Mouse (Mus musculus): ENCODE measurements around the gene Xpo1. TPM values are rescaled to one million over a fixed set of nuclear protein-coding genes. Genes with fewer than 3 reads are reported as not detected.

The Xpo1 gene
- polyA plus RNA-seq, 1 experiment from 2014 or later = 116 TPM

DNA sequence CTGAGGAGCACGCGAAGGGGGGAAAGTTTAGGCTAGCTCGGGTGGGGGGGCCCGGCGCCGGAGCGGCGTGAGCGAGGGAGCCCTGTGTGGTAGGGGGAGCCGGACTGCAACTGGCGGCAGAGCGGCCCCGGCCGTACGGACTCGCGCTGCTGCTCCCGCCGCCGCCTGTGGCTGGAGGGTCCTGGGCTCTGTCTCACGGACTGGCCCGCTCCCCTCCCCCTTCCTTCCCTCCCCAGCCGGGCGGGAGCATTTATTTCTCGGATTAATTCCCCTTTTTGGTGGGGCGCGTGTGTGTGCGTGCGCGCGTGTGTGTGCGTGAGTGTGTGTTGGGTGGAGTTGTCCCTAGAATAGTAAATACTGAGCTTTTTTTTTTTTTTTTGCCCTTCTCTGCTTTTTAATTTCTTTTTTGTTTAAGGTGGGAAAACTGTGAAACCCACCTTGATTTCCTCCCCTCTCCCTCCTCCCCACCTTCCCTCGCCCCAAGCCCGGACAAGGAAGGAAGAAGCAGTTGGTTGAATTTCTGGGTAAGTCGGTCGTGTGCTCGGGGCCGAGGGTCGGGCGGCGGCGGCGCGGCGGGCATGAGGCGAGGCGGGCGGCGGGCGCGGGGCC is 457 bp downstream of the Xpo1 start:
- WGBS = under 1% methylated on average over 39 of the region's 51 CpGs
- no peaks in the 10 kb centered on the region for H3K9me3 ChIP-seq (ENCODE audit: control insufficient read depth, low read length)
- peak; percentile 36 for ATAC-seq (replicated peaks; ENCODE audit: low FRiP score, low TSS enrichment, low read depth)

DNA sequence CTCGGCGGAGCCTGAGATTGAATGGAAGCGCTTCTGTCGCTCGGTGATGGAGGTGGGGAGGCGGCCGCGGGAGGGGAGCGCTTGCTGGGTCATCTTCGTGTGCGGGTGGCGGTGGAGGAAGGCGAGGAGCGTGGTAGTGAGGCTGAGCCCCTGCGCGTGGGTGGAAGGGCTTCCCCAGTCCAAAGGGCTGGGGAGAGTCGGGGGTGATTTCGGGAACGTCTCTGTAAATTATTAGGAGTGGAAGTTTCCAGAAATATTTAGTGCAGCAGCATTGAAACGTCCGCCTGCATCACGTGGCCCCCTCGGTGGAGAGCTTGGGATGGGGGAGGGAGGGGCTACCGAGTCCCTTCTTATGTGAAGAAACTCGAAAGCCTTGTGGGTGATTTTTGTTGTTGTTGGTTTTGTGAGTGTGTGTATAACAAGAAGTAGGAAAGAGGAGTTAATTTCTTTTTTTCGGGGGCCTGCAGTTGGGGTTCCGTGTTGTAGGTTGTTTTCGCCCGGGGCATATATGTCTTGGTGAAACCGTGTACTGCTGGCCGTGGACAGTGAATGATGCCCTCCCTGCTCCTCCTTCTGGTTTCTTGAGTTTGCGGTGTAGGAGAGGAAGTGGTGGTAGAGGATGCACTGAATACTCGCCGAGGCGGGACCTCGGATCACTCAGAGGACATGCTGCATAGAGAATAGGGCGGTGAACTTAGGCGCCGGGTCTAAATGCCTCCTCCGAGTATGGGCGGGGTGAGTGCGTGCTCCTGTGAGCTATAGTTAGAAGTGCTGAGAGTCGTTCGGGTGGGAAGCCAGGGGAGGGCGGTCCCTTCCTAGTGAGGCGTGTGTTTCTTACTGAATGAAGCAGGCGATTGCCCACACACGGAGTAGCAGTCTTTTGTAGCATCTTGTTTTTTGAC is 1.2 kb downstream of the Xpo1 start:
- Histone ChIP-seq H3K27ac (ENCODE audit: low read depth) (peak overlapping the region; percentile 100), H3K36me3 (ENCODE audit: control insufficient read depth, insufficient read depth, low read length) (peaks cover 2% of the 10 kb centered on the region), H3K9me3 (ENCODE audit: control insufficient read depth, low read length) (no peaks in the 10 kb centered on the region), H3K9ac (ENCODE audit: low read length) (peak overlapping the region; percentile 100), H3K4me3 (ENCODE audit: low read depth, low read length) (peak overlapping the region; percentile 80), H3K4me1 (replicated peaks; ENCODE audit: control insufficient read depth, insufficient read depth, low read length) (peaks cover 7% of the 10 kb centered on the region), H3K27me3 (replicated peaks; ENCODE audit: control insufficient read depth, insufficient read depth, low read length) (no peaks in the 10 kb centered on the region), H3K4me2 (ENCODE audit: low read length) (peak overlapping the region; percentile 63)
- ATAC-seq (replicated peaks; ENCODE audit: low FRiP score, low TSS enrichment, low read depth) = no peak
- WGBS = under 1% methylated on average over 48 of the region's 48 CpGs
- DNase-seq (ENCODE audit: low spot score) = peak; percentile 82

More for the DNA sequence above, 457 bp downstream of the Xpo1 start:
- Histone ChIP-seq H3K27me3 (replicated peaks; ENCODE audit: control insufficient read depth, insufficient read depth, low read length) (no peaks in the 10 kb centered on the region), H3K4me1 (replicated peaks; ENCODE audit: control insufficient read depth, insufficient read depth, low read length) (peaks cover 7% of the 10 kb centered on the region), H3K36me3 (ENCODE audit: control insufficient read depth, insufficient read depth, low read length) (no peaks in the 10 kb centered on the region), H3K4me3 (ENCODE audit: low read depth, low read length) (peak overlapping the region; percentile 80), H3K27ac (ENCODE audit: low read depth) (peak overlapping the region; percentile 100), H3K4me2 (ENCODE audit: low read length) (peak overlapping the region; percentile 63), H3K9ac (ENCODE audit: low read length) (peak overlapping the region; percentile 100)
- no peak for DNase-seq (ENCODE audit: low spot score)

DNA sequence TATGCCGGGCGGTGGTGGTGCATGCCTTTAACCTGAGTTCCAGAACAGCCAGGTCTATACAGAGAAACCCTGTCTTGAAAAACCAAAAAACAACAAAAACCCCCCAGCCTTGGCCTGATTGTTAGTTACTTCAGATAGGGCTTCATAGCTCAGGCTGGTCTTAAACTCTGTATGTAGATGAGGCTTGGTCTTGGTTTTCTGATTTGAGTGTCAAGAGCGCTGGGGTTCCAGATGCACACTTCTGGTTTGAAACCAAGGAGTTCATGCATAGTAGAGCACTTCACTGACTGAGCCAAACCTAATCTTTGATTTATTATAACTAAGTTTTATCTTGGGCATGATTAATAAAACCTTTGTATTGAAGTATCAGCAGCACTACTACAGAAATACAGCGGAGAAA is 3.2 kb downstream of the Xpo1 start:
- H3K27me3 ChIP-seq (replicated peaks; ENCODE audit: control insufficient read depth, insufficient read depth, low read length) = no peaks in the 10 kb centered on the region
- no peaks in the 10 kb centered on the region for H3K9me3 ChIP-seq (ENCODE audit: control insufficient read depth, low read length)
- H3K9ac ChIP-seq (ENCODE audit: low read length) = no peak overlapping the region
- WGBS = 90% methylated on average over 4 of the region's 4 CpGs
- no peak overlapping the region for H3K4me3 ChIP-seq (ENCODE audit: low read depth, low read length)
- H3K4me2 ChIP-seq (ENCODE audit: low read length) = peak overlapping the region; percentile 63; the same call in 1 of the 2 replicates
- DNase-seq (ENCODE audit: low spot score) = no peak
- ATAC-seq (replicated peaks; ENCODE audit: low FRiP score, low TSS enrichment, low read depth) = no peak
- H3K4me1 ChIP-seq (replicated peaks; ENCODE audit: control insufficient read depth, insufficient read depth, low read length) = peaks cover 7% of the 10 kb centered on the region
- no peak overlapping the region for H3K27ac ChIP-seq (ENCODE audit: low read depth)
- H3K36me3 ChIP-seq (ENCODE audit: control insufficient read depth, insufficient read depth, low read length) = peaks cover 22% of the 10 kb centered on the region

DNA sequence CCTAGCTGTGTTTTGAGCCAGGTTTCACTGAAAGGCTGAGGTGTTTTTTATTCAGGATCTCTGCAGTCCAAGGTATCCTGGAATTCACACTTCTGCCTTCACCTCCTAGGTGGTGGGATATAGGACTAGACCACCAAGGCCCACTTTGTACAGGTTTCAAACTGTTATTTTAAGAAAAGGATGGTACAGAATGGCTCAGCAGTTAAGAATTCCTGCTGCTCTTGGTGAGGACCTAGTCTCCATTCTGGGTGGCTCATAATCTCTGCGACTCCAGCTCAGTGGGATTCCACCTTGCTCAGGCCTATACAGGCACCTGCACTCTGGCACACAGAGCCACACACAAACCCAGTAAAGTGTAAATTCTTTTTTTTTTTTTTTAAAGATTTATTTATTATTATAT is 3.6 kb downstream of the Xpo1 start:
- Histone ChIP-seq H3K27me3 (replicated peaks; ENCODE audit: control insufficient read depth, insufficient read depth, low read length) (no peaks in the 10 kb centered on the region), H3K9me3 (ENCODE audit: control insufficient read depth, low read length) (no peaks in the 10 kb centered on the region), H3K36me3 (ENCODE audit: control insufficient read depth, insufficient read depth, low read length) (peaks cover 26% of the 10 kb centered on the region), H3K9ac (ENCODE audit: low read length) (no peak overlapping the region), H3K4me2 (ENCODE audit: low read length) (no peak overlapping the region; the same call in 1 of the 2 replicates), H3K4me1 (replicated peaks; ENCODE audit: control insufficient read depth, insufficient read depth, low read length) (peaks cover 7% of the 10 kb centered on the region), H3K4me3 (ENCODE audit: low read depth, low read length) (no peak overlapping the region), H3K27ac (ENCODE audit: low read depth) (no peak overlapping the region)
- ATAC-seq (replicated peaks; ENCODE audit: low FRiP score, low TSS enrichment, low read depth) (no peak), DNase-seq (ENCODE audit: low spot score) (no peak)
- 83% methylated on average over 1 of the region's 1 CpGs for WGBS

DNA sequence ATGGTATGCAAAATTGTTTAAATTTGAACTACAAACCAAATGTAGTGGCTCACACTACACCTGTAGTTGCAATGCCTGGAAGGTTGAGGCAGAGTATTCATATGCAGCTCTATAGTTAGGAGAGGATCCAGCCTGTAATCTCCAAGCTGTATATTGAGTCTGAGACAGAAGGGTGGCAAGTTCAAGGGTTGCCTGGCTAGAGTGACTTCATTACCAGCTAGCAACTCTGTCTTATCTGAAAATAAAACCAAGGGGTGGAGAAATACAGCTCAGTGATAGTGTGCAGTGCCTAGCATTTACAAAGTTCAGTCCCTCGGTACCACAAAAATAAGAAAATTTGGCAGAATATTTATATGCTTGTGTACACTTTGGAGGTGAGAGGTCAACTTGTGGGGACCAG is 4.3 kb downstream of the Xpo1 start:
- no peak overlapping the region for H3K27ac ChIP-seq (ENCODE audit: low read depth)
- DNase-seq (ENCODE audit: low spot score) = no peak
- H3K4me3 ChIP-seq (ENCODE audit: low read depth, low read length) = no peak overlapping the region
- no peaks in the 10 kb centered on the region for H3K9me3 ChIP-seq (ENCODE audit: control insufficient read depth, low read length)
- H3K4me2 ChIP-seq (ENCODE audit: low read length) = no peak overlapping the region
- H3K27me3 ChIP-seq (replicated peaks; ENCODE audit: control insufficient read depth, insufficient read depth, low read length) = no peaks in the 10 kb centered on the region
- peaks cover 7% of the 10 kb centered on the region for H3K4me1 ChIP-seq (replicated peaks; ENCODE audit: control insufficient read depth, insufficient read depth, low read length)
- no peak overlapping the region for H3K9ac ChIP-seq (ENCODE audit: low read length)
- no peak for ATAC-seq (replicated peaks; ENCODE audit: low FRiP score, low TSS enrichment, low read depth)
- whole genome bisulfite sequencing = 79% methylated on average over 1 of the region's 1 CpGs
- H3K36me3 ChIP-seq (ENCODE audit: control insufficient read depth, insufficient read depth, low read length) = peaks cover 34% of the 10 kb centered on the region

DNA sequence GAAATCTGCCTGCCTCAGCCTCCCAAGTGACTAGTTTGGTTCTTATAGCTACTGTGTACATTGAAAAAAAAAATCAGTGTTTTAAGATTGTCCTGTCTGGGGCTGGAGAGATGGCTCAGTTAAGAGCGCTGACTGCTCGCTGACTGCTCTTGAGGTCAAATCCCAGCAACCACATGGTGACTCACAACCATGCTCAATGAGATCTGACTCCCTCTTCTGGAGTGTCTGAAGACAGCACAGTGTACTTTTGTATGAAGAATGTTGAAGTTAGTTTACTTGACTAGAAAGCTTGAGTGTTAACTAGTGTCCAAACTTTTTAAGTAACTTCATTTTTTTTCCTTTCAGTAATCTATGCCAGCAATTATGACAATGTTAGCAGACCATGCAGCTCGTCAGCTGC is 5.6 kb downstream of the Xpo1 start:
- Histone ChIP-seq H3K9ac (ENCODE audit: low read length) (no peak overlapping the region), H3K4me1 (replicated peaks; ENCODE audit: control insufficient read depth, insufficient read depth, low read length) (peaks cover 7% of the 10 kb centered on the region), H3K27ac (ENCODE audit: low read depth) (no peak overlapping the region), H3K4me2 (ENCODE audit: low read length) (no peak overlapping the region), H3K9me3 (ENCODE audit: control insufficient read depth, low read length) (no peaks in the 10 kb centered on the region), H3K36me3 (ENCODE audit: control insufficient read depth, insufficient read depth, low read length) (peaks cover 46% of the 10 kb centered on the region), H3K4me3 (ENCODE audit: low read depth, low read length) (no peak overlapping the region), H3K27me3 (replicated peaks; ENCODE audit: control insufficient read depth, insufficient read depth, low read length) (no peaks in the 10 kb centered on the region)
- 80% methylated on average over 3 of the region's 3 CpGs for WGBS
- DNase-seq (ENCODE audit: low spot score) (no peak), ATAC-seq (replicated peaks; ENCODE audit: low FRiP score, low TSS enrichment, low read depth) (no peak)

DNA sequence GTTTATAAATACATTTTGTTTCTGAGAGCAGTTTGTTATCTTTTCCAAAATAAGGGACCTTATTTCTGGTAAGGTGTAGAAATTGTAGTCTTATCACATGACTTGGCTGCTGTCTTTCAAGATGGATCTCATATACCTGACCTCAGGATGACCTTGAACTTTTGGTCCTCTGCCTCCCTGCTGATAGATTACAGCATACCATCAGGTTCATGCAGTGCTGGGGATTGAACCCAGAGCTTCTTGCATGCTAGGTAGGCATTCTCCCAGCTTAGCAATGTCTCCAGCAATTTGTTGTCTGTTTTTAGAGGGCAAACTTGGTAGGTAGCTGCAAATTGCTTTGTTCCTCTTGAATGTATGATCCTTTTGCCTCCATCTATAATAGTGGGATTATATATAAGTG is 9.1 kb downstream of the Xpo1 start:
- H3K4me1 ChIP-seq (replicated peaks; ENCODE audit: control insufficient read depth, insufficient read depth, low read length) = no peaks in the 10 kb centered on the region
- H3K36me3 ChIP-seq (ENCODE audit: control insufficient read depth, insufficient read depth, low read length) = peaks cover 63% of the 10 kb centered on the region
- no peaks in the 10 kb centered on the region for H3K27me3 ChIP-seq (replicated peaks; ENCODE audit: control insufficient read depth, insufficient read depth, low read length)
- no peak overlapping the region for H3K4me2 ChIP-seq (ENCODE audit: low read length)
- ATAC-seq (replicated peaks; ENCODE audit: low FRiP score, low TSS enrichment, low read depth) = no peak
- H3K4me3 ChIP-seq (ENCODE audit: low read depth, low read length) = no peak overlapping the region
- DNase-seq (ENCODE audit: low spot score) = no peak
- no peak overlapping the region for H3K27ac ChIP-seq (ENCODE audit: low read depth)
- no peak overlapping the region for H3K9ac ChIP-seq (ENCODE audit: low read length)
- no peaks in the 10 kb centered on the region for H3K9me3 ChIP-seq (ENCODE audit: control insufficient read depth, low read length)

DNA sequence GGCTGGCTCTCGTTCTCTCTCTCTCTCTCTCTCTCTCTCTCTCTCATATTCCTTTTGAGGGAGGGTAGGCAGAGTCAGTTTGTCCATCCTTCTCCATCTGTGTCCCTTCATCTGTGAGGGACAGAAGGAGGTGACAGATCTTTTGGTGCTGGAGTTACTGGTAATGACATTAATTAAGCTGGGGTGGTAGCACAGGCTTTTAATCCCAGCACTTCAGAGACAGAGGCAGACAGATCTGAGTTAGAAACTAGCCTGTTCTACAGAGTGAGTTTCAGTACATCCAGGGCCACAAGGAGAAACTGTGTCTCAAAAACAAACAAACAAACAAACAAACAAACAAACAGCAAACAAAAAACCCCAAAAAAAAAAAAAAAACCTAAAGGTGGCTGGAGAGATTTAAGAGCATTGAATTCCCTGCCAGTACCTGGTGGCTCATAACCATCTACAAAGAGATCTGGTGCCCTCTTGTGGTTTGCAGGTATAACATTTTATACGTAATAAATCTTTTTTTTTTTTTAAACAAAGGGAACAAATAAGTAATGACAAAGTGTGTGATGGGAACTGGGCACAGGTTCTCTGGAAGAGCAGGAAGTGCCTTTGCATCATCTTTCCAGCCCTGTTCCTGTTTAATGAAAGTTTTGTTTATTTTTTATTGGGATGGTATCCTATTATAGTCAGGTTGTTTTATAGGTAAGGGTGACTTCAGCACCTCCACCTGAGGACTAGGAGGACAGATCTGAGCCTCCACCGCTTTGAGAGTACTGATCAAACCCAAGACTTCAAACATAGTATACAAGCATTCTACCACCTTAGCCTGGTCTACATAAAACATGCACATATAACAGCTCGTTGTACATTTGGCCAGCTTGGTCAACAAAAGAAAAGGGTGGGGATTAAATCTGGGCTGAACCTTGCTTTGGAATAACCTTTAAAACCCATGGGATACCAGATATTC is 16.2 kb downstream of the Xpo1 start:
- DNase-seq (ENCODE audit: low spot score) (no peak), ATAC-seq (replicated peaks; ENCODE audit: low FRiP score, low TSS enrichment, low read depth) (no peak)
- H3K36me3 ChIP-seq (ENCODE audit: control insufficient read depth, insufficient read depth, low read length) = peaks cover 81% of the 10 kb centered on the region

More for the DNA sequence above, 16.2 kb downstream of the Xpo1 start:
- H3K27me3 ChIP-seq (replicated peaks; ENCODE audit: control insufficient read depth, insufficient read depth, low read length) = no peaks in the 10 kb centered on the region
- no peak overlapping the region for H3K4me2 ChIP-seq (ENCODE audit: low read length)
- 76% methylated on average over 4 of the region's 4 CpGs for WGBS
- no peaks in the 10 kb centered on the region for H3K9me3 ChIP-seq (ENCODE audit: control insufficient read depth, low read length)
- no peak overlapping the region for H3K9ac ChIP-seq (ENCODE audit: low read length)
- no peaks in the 10 kb centered on the region for H3K4me1 ChIP-seq (replicated peaks; ENCODE audit: control insufficient read depth, insufficient read depth, low read length)
- no peak overlapping the region for H3K4me3 ChIP-seq (ENCODE audit: low read depth, low read length)
- H3K27ac ChIP-seq (ENCODE audit: low read depth) = no peak overlapping the region
